Mouse (Mus musculus) hindbrain, embryonic 13.5 days (tissue): ENCODE data around the gene Tnnc2. TPM values are rescaled to one million over a fixed set of nuclear protein-coding genes. Genes with fewer than 3 reads are reported as not detected.

ENCODE experiments used
- ATAC-seq: fragments of 200-750 bp; cut with Nextera tagmentation; 2 replicates; pipeline ENCODE4 v1.8.0; 2017; ENCODE audit warnings: moderate TSS enrichment; ENCODE audit not compliant: low FRiP score
- H3K27ac ChIP-seq: fragments of 300-500 bp; sonication (generic); 2 replicates; pipeline ENCODE4 v1.5.1; 2015; ENCODE audit warnings: inconsistent platforms, mild to moderate bottlenecking, moderate library complexity
- H3K27me3 ChIP-seq: fragments of 300-500 bp; sonication (generic); 2 replicates; pipeline ENCODE4 v1.6.1; 2015; ENCODE audit warnings: mild to moderate bottlenecking, inconsistent platforms
- H3K36me3 ChIP-seq: fragments of 300-500 bp; sonication (generic); 2 replicates; pipeline ENCODE4 v1.6.1; 2015; ENCODE audit warnings: mild to moderate bottlenecking, inconsistent platforms
- H3K4me1 ChIP-seq: fragments of 300-500 bp; sonication (generic); replicated peaks from 2 replicates; pipeline ENCODE4 v1.6.1; 2015; ENCODE audit warnings: inconsistent platforms
- H3K4me2 ChIP-seq: fragments of 300-500 bp; sonication (generic); 2 replicates; pipeline ENCODE4 v1.6.1; 2015; ENCODE audit warnings: inconsistent platforms, mild to moderate bottlenecking, moderate library complexity
- H3K4me3 ChIP-seq: fragments of 300-500 bp; sonication (generic); 2 replicates; pipeline ENCODE4 v1.5.1; 2015; ENCODE audit warnings: mild to moderate bottlenecking, inconsistent platforms
- H3K9ac ChIP-seq: fragments of 300-500 bp; sonication (generic); 2 replicates; pipeline ENCODE4 v1.6.1; 2015; ENCODE audit warnings: mild to moderate bottlenecking, inconsistent platforms
- H3K9me3 ChIP-seq: fragments of 300-500 bp; sonication (generic); 2 replicates; pipeline ENCODE4 v1.6.1; 2016; ENCODE audit warnings: inconsistent platforms
- WGBS: fragments of 180-500 bp; shearing (Covaris S2); methylation state at CpG from one replicate; pipeline ENCODE4 v1.1.7; 2015; 5-methylcytosine and 5-hydroxymethylcytosine counted together
- polyA plus RNA-seq: library from polyadenylated mRNA; unstranded; fragments of >200 nt; fragmentation: Nextera tagmentation; extraction: Ambion mirVana; gene quantifications from 2 replicates; pipeline ENCODE4 v1.2.1, GENCODE M21; 2015

Gene Tnnc2
- polyA plus RNA-seq, 1 experiment from 2014 or later, result 3.9 TPM

GRCm38 (mm10) chr2:164767812-164768540, 11.8 kb downstream of the Tnnc2 start:
- H3K36me3 ChIP-seq, result peaks cover 48% of the 10 kb centered on the region
- no peak overlapping the region for H3K4me3 ChIP-seq
- H3K27me3 ChIP-seq, result no peaks in the 10 kb centered on the region
- no peaks in the 10 kb centered on the region for H3K9me3 ChIP-seq
- no peak overlapping the region for H3K4me2 ChIP-seq
- ATAC-seq, result no peak
- H3K27ac ChIP-seq, result no peak overlapping the region
- 96% methylated on average over 15 of the region's 15 CpGs for WGBS
- no peak overlapping the region for H3K9ac ChIP-seq
- H3K4me1 ChIP-seq, result peaks cover 26% of the 10 kb centered on the region

GRCm38 (mm10) chr2:164765841-164766240, 13.9 kb downstream of the Tnnc2 start:
- Histone ChIP-seq H3K4me2 (no peak overlapping the region), H3K36me3 (peaks cover 70% of the 10 kb centered on the region), H3K9me3 (no peaks in the 10 kb centered on the region), H3K27me3 (no peaks in the 10 kb centered on the region), H3K4me1 (peaks cover 11% of the 10 kb centered on the region), H3K4me3 (no peak overlapping the region), H3K9ac (no peak overlapping the region), H3K27ac (no peak overlapping the region)
- ATAC-seq, result no peak
- 83% methylated on average over 3 of the region's 3 CpGs for WGBS

- no peaks in the 10 kb centered on the region for H3K4me1 ChIP-seq
- H3K4me3 ChIP-seq, result no peak overlapping the region
- H3K9me3 ChIP-seq, result no peaks in the 10 kb centered on the region
- H3K9ac ChIP-seq, result 0 out of 2 replicates have a peak overlapping the region, but pooled peaks have one; percentile 19
- no peaks in the 10 kb centered on the region for H3K27me3 ChIP-seq
- no peak overlapping the region for H3K4me2 ChIP-seq
- ATAC-seq, result no peak
- H3K36me3 ChIP-seq, result peaks cover 93% of the 10 kb centered on the region
- no peak overlapping the region for H3K27ac ChIP-seq
- 94% methylated on average over 7 of the region's 7 CpGs for WGBS
Observed at GRCm38 (mm10) chr2:164762593-164762992, 17.2 kb downstream of the Tnnc2 start.

GRCm38 (mm10) chr2:164761971-164762370, 17.8 kb downstream of the Tnnc2 start:
- no peak overlapping the region for H3K4me3 ChIP-seq
- H3K9me3 ChIP-seq, result no peaks in the 10 kb centered on the region
- 0 out of 2 replicates have a peak overlapping the region, but pooled peaks have one; percentile 19 for H3K9ac ChIP-seq
- H3K27ac ChIP-seq, result no peak overlapping the region
- H3K36me3 ChIP-seq, result peaks cover 93% of the 10 kb centered on the region
- no peaks in the 10 kb centered on the region for H3K27me3 ChIP-seq
- no peak for ATAC-seq
- no peak overlapping the region for H3K4me2 ChIP-seq
- no peaks in the 10 kb centered on the region for H3K4me1 ChIP-seq
- 97% methylated on average over 4 of the region's 4 CpGs for WGBS

GRCm38 (mm10) chr2:164761502-164761901, 18.3 kb downstream of the Tnnc2 start:
- no peak overlapping the region for H3K27ac ChIP-seq
- no peak for ATAC-seq
- no peak overlapping the region for H3K4me2 ChIP-seq
- WGBS, result 97% methylated on average over 2 of the region's 2 CpGs
- no peak overlapping the region for H3K9ac ChIP-seq
- no peaks in the 10 kb centered on the region for H3K4me1 ChIP-seq
- H3K27me3 ChIP-seq, result no peaks in the 10 kb centered on the region
- H3K4me3 ChIP-seq, result no peak overlapping the region
- peaks cover 93% of the 10 kb centered on the region for H3K36me3 ChIP-seq
- no peaks in the 10 kb centered on the region for H3K9me3 ChIP-seq

- no peak for ATAC-seq
- H3K27ac ChIP-seq, result no peak overlapping the region
- no peak overlapping the region for H3K4me2 ChIP-seq
- peaks cover 93% of the 10 kb centered on the region for H3K36me3 ChIP-seq
- H3K4me1 ChIP-seq, result no peaks in the 10 kb centered on the region
- no peaks in the 10 kb centered on the region for H3K9me3 ChIP-seq
- no peaks in the 10 kb centered on the region for H3K27me3 ChIP-seq
- no peak overlapping the region for H3K9ac ChIP-seq
- H3K4me3 ChIP-seq, result no peak overlapping the region
- WGBS, result 96% methylated on average over 4 of the region's 4 CpGs
Observed at GRCm38 (mm10) chr2:164760059-164760833, 19.5 kb downstream of the Tnnc2 start.

- peaks cover 100% of the 10 kb centered on the region for H3K36me3 ChIP-seq
- no peak overlapping the region for H3K4me3 ChIP-seq
- H3K4me2 ChIP-seq, result no peak overlapping the region
- no peak for ATAC-seq
- no peaks in the 10 kb centered on the region for H3K27me3 ChIP-seq
- WGBS, result 82% methylated on average over 1 of the region's 1 CpGs
- no peak overlapping the region for H3K9ac ChIP-seq
- no peaks in the 10 kb centered on the region for H3K9me3 ChIP-seq
- no peak overlapping the region for H3K27ac ChIP-seq
- no peaks in the 10 kb centered on the region for H3K4me1 ChIP-seq
Observed at GRCm38 (mm10) chr2:164758692-164759091, 21.1 kb downstream of the Tnnc2 start.

- 93% methylated on average over 11 of the region's 11 CpGs for WGBS
- no peaks in the 10 kb centered on the region for H3K4me1 ChIP-seq
- H3K9me3 ChIP-seq, result no peaks in the 10 kb centered on the region
- H3K4me3 ChIP-seq, result no peak overlapping the region
- no peak for ATAC-seq
- no peak overlapping the region for H3K4me2 ChIP-seq
- no peak overlapping the region for H3K27ac ChIP-seq
- H3K36me3 ChIP-seq, result peaks cover 99% of the 10 kb centered on the region
- no peaks in the 10 kb centered on the region for H3K27me3 ChIP-seq
- H3K9ac ChIP-seq, result no peak overlapping the region
Observed at GRCm38 (mm10) chr2:164757841-164758240, 21.9 kb downstream of the Tnnc2 start.

- Histone ChIP-seq H3K36me3 (peaks cover 99% of the 10 kb centered on the region), H3K9ac (no peak overlapping the region), H3K4me1 (no peaks in the 10 kb centered on the region), H3K4me2 (no peak overlapping the region), H3K9me3 (no peaks in the 10 kb centered on the region), H3K4me3 (no peak overlapping the region), H3K27ac (no peak overlapping the region), H3K27me3 (no peaks in the 10 kb centered on the region)
- WGBS, result 85% methylated on average over 2 of the region's 2 CpGs
- no peak for ATAC-seq
Observed at GRCm38 (mm10) chr2:164754800-164755199, 25.0 kb downstream of the Tnnc2 start.

- peaks cover under 1% of the 10 kb centered on the region; the same call in 1 of the 2 replicates for H3K4me1 ChIP-seq
- 89% methylated on average over 11 of the region's 11 CpGs for WGBS
- ATAC-seq, result no peak
- no peak overlapping the region for H3K27ac ChIP-seq
- no peak overlapping the region for H3K9ac ChIP-seq
- H3K36me3 ChIP-seq, result peaks cover 96% of the 10 kb centered on the region
- H3K4me2 ChIP-seq, result no peak overlapping the region
- no peaks in the 10 kb centered on the region for H3K27me3 ChIP-seq
- H3K4me3 ChIP-seq, result no peak overlapping the region
- no peaks in the 10 kb centered on the region for H3K9me3 ChIP-seq
Observed at GRCm38 (mm10) chr2:164754105-164754504, 25.7 kb downstream of the Tnnc2 start.

GRCm38 (mm10) chr2:164752454-164752853, 27.3 kb downstream of the Tnnc2 start:
- Histone ChIP-seq H3K4me2 (no peak overlapping the region), H3K27me3 (no peaks in the 10 kb centered on the region), H3K9ac (no peak overlapping the region), H3K4me1 (peaks cover 16% of the 10 kb centered on the region), H3K9me3 (no peaks in the 10 kb centered on the region), H3K36me3 (peaks cover 94% of the 10 kb centered on the region), H3K27ac (no peak overlapping the region), H3K4me3 (no peak overlapping the region)
- 93% methylated on average over 2 of the region's 2 CpGs for WGBS
- no peak for ATAC-seq

- Histone ChIP-seq H3K4me3 (no peak overlapping the region), H3K4me1 (peaks cover 36% of the 10 kb centered on the region), H3K9me3 (no peaks in the 10 kb centered on the region), H3K4me2 (no peak overlapping the region), H3K36me3 (peaks cover 62% of the 10 kb centered on the region), H3K9ac (no peak overlapping the region), H3K27me3 (no peaks in the 10 kb centered on the region), H3K27ac (no peak overlapping the region)
- ATAC-seq, result no peak
- WGBS, result 88% methylated on average over 6 of the region's 6 CpGs
Observed at GRCm38 (mm10) chr2:164748991-164749390, 30.8 kb downstream of the Tnnc2 start.
